Mouse (Mus musculus): Measurements from ENCODE around the gene Dmpk.
"Not testable (repeated sequence)": the region's sequence is repeated elsewhere in the genome, so short reads cannot be mapped to it uniquely, and the experiment has no call there.

The Dmpk gene

GRCm38 (mm10) chr7:19083701-19084100 lies at the start of gene Dmpk:
Gene Dmpk, plus strand, starts transcription at chr7:19083849.
- peak in 1 of 2 experiments; percentile 6 for DNase-seq (ENCODE audit: low spot score in 2 of 2)

DNA sequence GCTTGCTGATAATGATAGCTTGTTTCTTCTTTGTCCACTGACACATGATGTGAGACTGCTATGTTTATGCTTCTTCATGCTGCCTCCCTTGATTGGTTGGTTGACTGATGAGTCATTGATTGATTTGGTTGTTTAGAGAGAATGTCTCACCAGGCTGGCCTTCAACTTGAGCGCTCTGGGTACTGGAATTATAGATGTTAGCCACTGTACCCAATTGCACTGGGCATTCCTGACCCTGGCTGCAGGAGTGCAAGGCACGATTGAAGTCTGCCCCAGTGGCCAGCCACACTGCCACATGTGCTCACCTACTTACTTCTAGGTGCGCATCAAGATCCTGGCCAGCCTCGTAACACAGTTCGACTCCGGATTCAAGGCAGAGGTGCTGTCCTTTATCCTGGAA lies 39.0 kb upstream of the Dmpk start:
- DNase-seq (ENCODE audit: low spot score in 2 of 2), result no peak

- no peak for DNase-seq (ENCODE audit: low spot score in 2 of 2)
Observed at GRCm38 (mm10) chr7:19046286-19047069, 37.2 kb upstream of the Dmpk start.

- DNase-seq (ENCODE audit: low spot score in 2 of 2), result no peak
Observed at GRCm38 (mm10) chr7:19048006-19048527, 35.6 kb upstream of the Dmpk start.

DNA sequence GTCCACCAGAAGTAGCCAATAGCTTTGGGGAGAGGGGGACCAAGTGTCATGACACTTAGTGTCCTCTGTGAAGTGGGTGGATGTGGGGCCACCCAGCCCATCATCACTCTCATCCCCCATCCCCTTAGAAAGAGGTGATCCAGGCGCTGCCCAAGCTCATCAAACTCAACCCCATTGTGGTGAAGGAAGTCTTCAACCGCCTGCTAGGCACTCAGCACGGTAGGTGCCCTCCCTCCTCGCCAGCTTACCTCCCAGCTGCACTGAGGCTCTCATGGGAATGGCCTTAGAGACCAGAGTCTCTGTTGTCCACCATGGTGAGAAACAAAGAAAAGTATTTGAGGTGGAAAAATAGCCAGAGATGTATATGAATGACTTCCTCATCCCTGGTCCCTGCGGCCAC lies 34.4 kb upstream of the Dmpk start:
- DNase-seq (ENCODE audit: low spot score in 2 of 2), result no peak

- DNase-seq (ENCODE audit: low spot score in 2 of 2), result no peak
Observed at GRCm38 (mm10) chr7:19050172-19050571, 33.5 kb upstream of the Dmpk start.

- no peak for DNase-seq (ENCODE audit: low spot score in 2 of 2)
Observed at GRCm38 (mm10) chr7:19051161-19051560, 32.5 kb upstream of the Dmpk start.

DNA sequence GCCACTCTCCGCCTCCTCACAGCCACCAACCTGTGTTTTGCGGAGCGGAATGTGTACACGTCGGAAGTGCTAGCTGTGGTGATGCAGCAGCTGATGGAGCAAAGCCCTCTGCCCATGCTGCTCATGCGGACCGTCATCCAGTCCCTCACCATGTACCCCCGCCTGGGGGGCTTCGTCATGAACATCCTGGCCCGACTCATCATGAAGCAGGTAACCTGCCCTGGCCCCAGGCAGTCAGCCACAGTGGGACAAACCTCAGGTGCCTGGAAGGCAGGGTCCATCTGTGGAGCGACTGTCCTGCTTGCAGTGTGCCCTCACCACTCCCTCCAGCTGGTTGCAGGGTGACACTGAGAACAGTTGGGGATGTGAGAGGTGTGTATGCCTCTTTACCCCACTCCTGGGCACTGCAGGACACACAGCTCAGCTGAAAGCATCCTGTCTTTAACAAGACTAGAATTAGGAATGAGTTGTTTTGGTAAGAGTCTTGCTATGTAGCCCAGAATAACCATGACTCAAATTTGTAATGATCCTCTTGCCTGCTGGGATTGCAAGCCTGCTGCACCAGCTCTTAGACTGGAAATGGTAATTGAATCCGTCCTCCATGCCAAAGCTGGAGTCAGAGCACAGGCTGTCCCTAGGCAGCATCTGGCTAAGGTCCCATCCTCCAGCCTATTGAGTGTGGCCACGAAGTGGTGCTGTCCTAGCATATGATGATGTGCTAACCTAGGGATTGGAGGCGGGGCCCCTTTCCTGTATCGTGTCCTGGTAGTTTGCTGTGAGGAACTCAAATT lies 31.1 kb upstream of the Dmpk start:
- no peak for DNase-seq (ENCODE audit: low spot score in 2 of 2)

GRCm38 (mm10) chr7:19053136-19053532 lies 30.5 kb upstream of the Dmpk start:
- no peak for DNase-seq (ENCODE audit: low spot score in 2 of 2)

- DNase-seq (ENCODE audit: low spot score in 2 of 2), result no peak
Observed at GRCm38 (mm10) chr7:19054047-19054776, 29.4 kb upstream of the Dmpk start, which contains the start of gene Rsph6a. Gene Rsph6a, plus strand, starts transcription at chr7:19054690.

GRCm38 (mm10) chr7:19054777-19055076 lies 28.9 kb upstream of the Dmpk start:
- no peak for DNase-seq (ENCODE audit: low spot score in 2 of 2)

- no peak for DNase-seq (ENCODE audit: low spot score in 2 of 2)
Observed at GRCm38 (mm10) chr7:19055108-19055507, 28.5 kb upstream of the Dmpk start.

DNA sequence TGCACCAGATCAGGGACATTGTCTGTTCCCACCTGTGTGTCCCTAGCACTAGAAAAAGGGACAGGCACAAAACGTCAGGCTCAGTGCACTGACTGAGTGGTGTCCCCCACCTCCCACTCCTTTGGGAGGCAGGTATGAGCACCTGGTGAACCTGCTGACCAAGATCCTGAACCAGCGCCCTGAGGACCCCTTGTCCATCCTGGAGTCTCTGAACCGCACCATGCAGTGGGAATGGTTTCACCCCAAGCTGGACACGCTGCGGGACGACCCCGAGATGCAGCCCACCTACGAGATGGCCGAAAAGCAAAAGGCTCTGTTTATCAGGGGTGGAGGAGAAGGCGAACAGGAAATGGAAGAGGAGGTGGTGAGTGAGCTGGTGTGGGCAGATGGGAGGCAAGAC lies 26.2 kb upstream of the Dmpk start:
- DNase-seq (ENCODE audit: low spot score in 2 of 2), result no peak

DNA sequence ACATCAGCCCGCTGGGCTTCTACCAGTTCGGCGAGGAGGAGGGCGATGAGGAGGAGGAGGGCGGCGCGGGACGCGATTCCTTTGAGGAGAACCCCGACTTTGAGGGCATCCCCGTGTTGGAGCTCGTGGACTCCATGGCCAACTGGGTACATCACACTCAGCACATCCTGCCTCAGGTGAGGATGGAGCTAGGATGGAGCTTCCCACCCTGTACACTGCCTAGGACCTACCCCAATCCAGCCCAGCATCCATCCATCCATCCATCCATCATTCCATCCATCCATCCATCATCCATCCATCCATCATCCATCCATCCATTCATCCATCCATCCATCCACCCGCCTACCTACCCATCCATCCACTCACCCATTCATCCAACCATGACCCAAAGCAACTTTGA lies 17.8 kb upstream of the Dmpk start:
- DNase-seq (ENCODE audit: low spot score in 2 of 2), result no peak

GRCm38 (mm10) chr7:19067063-19067462 lies 16.6 kb upstream of the Dmpk start:
- no peak for DNase-seq (ENCODE audit: low spot score in 2 of 2)

DNA sequence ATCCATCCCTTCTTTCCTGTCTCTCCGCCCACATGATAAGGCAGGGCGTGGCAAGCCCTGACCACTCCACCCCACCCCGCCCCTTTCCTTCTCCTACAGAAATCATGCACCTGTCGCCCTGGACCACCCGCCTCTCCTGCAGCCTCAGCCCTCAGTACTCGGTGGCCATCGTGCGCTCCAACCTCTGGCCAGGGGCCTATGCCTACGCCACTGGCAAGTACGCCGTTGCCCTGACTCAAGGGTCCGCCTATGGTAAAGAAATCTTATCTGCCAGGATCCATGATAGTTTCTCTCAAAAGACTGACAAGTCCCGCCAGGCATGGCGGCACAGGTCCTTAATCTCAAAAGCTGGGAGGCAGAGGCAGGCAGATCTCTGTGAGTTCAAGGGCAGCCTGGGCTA lies 15.7 kb upstream of the Dmpk start:
- DNase-seq (ENCODE audit: low spot score in 2 of 2), result no peak

DNA sequence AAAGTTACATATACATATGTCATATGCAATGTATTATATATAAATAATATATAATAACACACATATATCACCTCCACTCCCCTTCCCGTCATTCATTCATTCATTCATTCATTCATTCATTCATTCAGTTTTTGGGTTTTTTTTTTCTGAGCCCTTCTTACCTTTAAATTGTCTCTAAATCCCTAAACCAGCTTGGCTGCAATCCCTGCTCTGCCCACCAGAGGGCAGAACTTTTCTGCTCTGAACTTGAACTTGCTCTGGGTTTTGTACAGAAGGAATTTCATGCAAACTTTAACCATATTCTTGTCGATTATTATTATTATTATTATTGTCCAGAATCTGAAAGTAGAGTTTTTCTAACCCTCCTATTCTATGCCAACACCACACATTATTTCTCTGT lies 14.9 kb upstream of the Dmpk start:
- peak; percentile 60 to 72 for DNase-seq (ENCODE audit: low spot score in 2 of 2)

DNA sequence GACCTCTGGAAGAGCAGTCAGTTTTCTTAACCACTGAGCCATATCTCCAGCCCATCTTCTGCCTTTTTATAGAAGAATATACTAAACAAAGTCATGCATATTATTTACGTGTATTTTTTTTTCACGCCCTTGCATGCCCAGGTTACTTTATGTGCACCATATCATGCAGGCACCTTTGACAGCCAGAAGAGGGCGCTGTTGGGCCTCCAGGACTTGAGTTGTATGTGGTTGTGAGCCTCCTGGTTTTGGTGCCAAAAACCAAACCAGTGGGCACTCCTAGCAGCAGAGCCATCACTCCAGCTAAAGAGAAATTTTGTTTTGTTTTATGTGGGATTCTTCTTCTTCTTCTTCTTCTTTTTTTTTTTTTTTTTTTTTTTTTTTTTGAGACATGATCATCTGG lies 14.1 kb upstream of the Dmpk start:
- no peak for DNase-seq (ENCODE audit: low spot score in 2 of 2)

DNA sequence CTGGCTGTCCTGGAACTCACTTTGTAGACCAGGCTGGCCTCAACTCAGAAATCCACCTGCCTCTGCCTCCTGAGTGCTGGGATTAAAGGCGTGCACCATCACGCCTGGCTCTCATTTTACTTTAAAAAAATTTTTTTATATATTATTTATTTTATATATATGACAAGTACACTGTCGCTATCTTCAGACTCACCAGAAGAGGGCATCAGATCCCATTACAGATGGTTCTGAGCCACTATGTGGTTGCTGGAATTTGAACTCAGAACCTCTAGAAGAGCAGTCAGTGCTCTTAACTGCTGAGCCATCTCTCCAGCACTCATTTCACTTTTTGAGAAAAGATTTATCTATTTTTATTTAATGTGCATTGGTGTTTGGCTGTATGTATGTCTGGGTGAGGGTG lies 12.6 kb upstream of the Dmpk start:
- DNase-seq (ENCODE audit: low spot score in 2 of 2), result not testable (repeated sequence)

DNA sequence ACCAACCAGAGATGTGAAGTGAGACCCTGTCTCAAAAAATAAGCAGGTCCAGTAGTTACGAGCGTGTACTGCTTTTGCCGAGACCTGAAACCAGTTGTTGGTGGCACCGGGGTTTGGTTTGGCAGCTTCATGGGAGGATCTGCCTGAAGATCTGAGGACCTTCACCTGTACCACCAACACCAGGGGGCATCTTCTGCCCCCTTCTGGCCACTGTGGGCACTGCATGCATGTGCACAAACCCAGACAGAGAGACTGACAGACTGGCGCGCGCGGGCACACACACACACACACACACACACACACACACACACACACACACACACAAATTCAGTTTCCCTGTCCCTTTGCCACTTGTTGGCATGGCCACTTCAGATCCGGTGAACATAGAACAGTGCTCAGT lies 10.1 kb upstream of the Dmpk start:
- peak in 1 of 2 experiments; percentile 11 for DNase-seq (ENCODE audit: low spot score in 2 of 2)

- no peak for DNase-seq (ENCODE audit: low spot score in 2 of 2)
Observed at GRCm38 (mm10) chr7:19074494-19074893, 9.2 kb upstream of the Dmpk start.

DNA sequence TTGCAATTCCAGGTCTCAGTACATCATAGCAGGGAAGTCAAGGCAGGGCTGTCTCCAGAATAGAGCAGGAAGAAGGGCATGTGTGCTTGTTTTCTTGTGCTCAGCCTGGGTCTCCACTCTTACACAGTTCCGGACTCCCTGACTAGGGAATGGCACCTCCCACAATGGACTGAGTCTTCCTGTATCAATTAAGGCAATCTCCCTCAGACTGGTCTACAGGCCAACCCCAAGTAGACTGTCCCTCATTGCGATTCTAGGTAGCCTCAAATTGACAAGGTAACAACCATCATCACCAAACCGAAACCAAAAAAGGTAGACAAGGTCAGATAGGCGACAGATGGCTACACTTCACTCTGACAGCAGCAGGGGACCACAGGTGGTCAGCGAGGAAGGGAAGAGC lies 8.4 kb upstream of the Dmpk start:
- no peak for DNase-seq (ENCODE audit: low spot score in 2 of 2)

All from spleen, postnatal 14 days (tissue).